ENCODE assay signal across 9 mouse cellular contexts in the genomic region with DNA sequence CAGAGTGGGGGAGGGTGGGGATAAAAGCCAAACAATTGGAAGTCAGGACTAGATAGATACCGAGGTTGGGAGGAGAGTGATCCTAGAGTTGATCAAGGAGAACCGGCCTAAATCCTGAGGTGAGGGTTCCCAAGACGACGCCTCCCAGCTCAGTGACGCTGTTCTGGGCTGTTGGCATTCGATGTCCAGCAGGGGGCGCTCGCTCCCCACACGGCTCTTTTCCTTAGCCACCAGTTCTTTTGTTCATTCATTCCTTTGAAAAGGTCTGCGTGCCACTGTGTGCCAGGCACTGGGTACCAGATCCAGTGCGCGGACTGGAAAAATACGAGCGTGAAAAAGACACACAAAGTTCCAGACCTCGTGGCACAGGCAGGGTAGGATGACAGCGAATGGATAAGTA. TPM values are rescaled to one million over a fixed set of nuclear protein-coding genes. Genes with fewer than 3 reads are reported as not detected.
DNase-seq lines count a peak whose midpoint lies in the region; ATAC-seq and TF ChIP-seq lines count a peak whose summit lies in the region.
"Had no signal": no experiment of that assay in that cellular context is flagged by ENCODE, and none has a peak within 500 bp of the region (broad histone marks: within the 10 kb centered on the region; RNA-seq: fewer than 3 reads in every experiment).

No protein-coding gene starts in this region.

- H3K27me3 ChIP-seq in intestine, postnatal 0 days (replicated peaks; ENCODE audit: control insufficient read depth, insufficient read depth, low read length): no peaks in the 10 kb centered on the region
- H3K27me3 ChIP-seq in midbrain, embryonic 11.5 days (ENCODE audit: control insufficient read depth, insufficient read depth, low read length): no peaks in the 10 kb centered on the region

- no peak overlapping the region for H3K4me3 ChIP-seq in intestine, postnatal 0 days (ENCODE audit: low read depth, low read length)
- H3K4me3 ChIP-seq in midbrain, embryonic 11.5 days (ENCODE audit: low read depth, low read length): no peak overlapping the region
- H3K4me3 ChIP-seq: megakaryocyte, embryonic 14.5 days had no signal

- DNase-seq in adipocyte (ENCODE audit: low spot score): peak; percentile 72
- peak; percentile 86 to 90 for DNase-seq in cerebellum, postnatal 25 days
- DNase-seq in frontal cortex, postnatal 36 days (ENCODE audit: low spot score in 2 of 2): peak; percentile 81 to 82
- peak; percentile 74 to 79 for DNase-seq in left cerebral cortex, postnatal 10 days (ENCODE audit: extremely low spot score in 1 of 2, low spot score in 2 of 2)
- peak; percentile 99 for DNase-seq in midbrain, embryonic 11.5 days (ENCODE audit: low spot score, missing footprints)
- DNase-seq in skeletal muscle tissue, adult 2 months (ENCODE audit: low read depth, low spot score): peak; percentile 15
- DNase-seq in urinary bladder, postnatal 4 days (ENCODE audit: low spot score in 2 of 2): peak; percentile 32 to 76

- ATAC-seq in intestine, postnatal 0 days: peak; percentile 61
- ATAC-seq in midbrain, embryonic 11.5 days (ENCODE audit: low FRiP score): peak; percentile 62

- no peak overlapping the region for H3K4me2 ChIP-seq in intestine, postnatal 0 days (replicated peaks; ENCODE audit: low read depth)
- no peak overlapping the region for H3K4me2 ChIP-seq in midbrain, embryonic 11.5 days

- 5% methylated on average over 16 of the region's 16 CpGs for WGBS in intestine, postnatal 0 days
- WGBS in midbrain, embryonic 11.5 days: 4% methylated on average over 16 of the region's 16 CpGs

- no peaks in the 10 kb centered on the region for H3K4me1 ChIP-seq in intestine, postnatal 0 days (replicated peaks; ENCODE audit: control insufficient read depth, insufficient read depth, low read length)
- H3K4me1 ChIP-seq in midbrain, embryonic 11.5 days (ENCODE audit: control insufficient read depth, insufficient read depth, low read length): no peaks in the 10 kb centered on the region

- no peaks in the 10 kb centered on the region for H3K36me3 ChIP-seq in intestine, postnatal 0 days (ENCODE audit: control insufficient read depth, insufficient read depth)
- no peaks in the 10 kb centered on the region for H3K36me3 ChIP-seq in midbrain, embryonic 11.5 days (ENCODE audit: control insufficient read depth, insufficient read depth, low read length)

- no peak overlapping the region for H3K27ac ChIP-seq in intestine, postnatal 0 days (ENCODE audit: low read depth, low read length)
- H3K27ac ChIP-seq in midbrain, embryonic 11.5 days (ENCODE audit: low read depth, low read length): no peak overlapping the region

- intact Hi-C loops in left cerebral cortex, postnatal 10 days (cut with DNase I): loop anchor here (5.0 kb wide), 1 partner anchor 41 kb away; no protein-coding TSS in a partner anchor

- no peaks in the 10 kb centered on the region for H3K9me3 ChIP-seq in intestine, postnatal 0 days (ENCODE audit: control insufficient read depth)
- H3K9me3 ChIP-seq in midbrain, embryonic 11.5 days (ENCODE audit: control insufficient read depth, low read length): no peaks in the 10 kb centered on the region

- TF ChIP-seq CTCF in intestine, postnatal 0 days (IDR thresholded peaks at IDR 0.05; ENCODE audit: low read depth): peak; percentile 98

- no peak overlapping the region for H3K9ac ChIP-seq in intestine, postnatal 0 days (ENCODE audit: low read depth, low read length)
- H3K9ac ChIP-seq in midbrain, embryonic 11.5 days (ENCODE audit: low read length): no peak overlapping the region

RNA-seq across cellular contexts. Expression of a gene that starts 17.3 kb away (rescaled TPM):
- not detected in 2 replicates for polyA plus RNA-seq in intestine, postnatal 0 days (2015; fragmentation: Nextera tagmentation; extraction: Ambion mirVana)
- not detected for total RNA-seq in left cerebral cortex, postnatal 10 days (2021)
- 4.7 and 5.6 TPM in 2 replicates for polyA plus RNA-seq in midbrain, embryonic 11.5 days (2014; fragmentation: Nextera tagmentation; extraction: Ambion mirVana)

RNA-seq across cellular contexts. Expression of a gene that starts 17.7 kb away (rescaled TPM):
- not detected in 2 replicates for polyA plus RNA-seq in intestine, postnatal 0 days (2015; fragmentation: Nextera tagmentation; extraction: Ambion mirVana)
- total RNA-seq in left cerebral cortex, postnatal 10 days (2021): not detected
- not detected in 2 replicates for polyA plus RNA-seq in midbrain, embryonic 11.5 days (2014; fragmentation: Nextera tagmentation; extraction: Ambion mirVana)

RNA-seq across cellular contexts. Expression of a gene that starts 24.7 kb away (rescaled TPM):
- polyA plus RNA-seq in intestine, postnatal 0 days (2015; fragmentation: Nextera tagmentation; extraction: Ambion mirVana): 17.9 and 22.5 TPM in 2 replicates
- 1 to 10 TPM; 2.9 to 3.5 TPM for total RNA-seq in left cerebral cortex, postnatal 10 days (2021)
- polyA plus RNA-seq in midbrain, embryonic 11.5 days (2014; fragmentation: Nextera tagmentation; extraction: Ambion mirVana): 0.89 and 0.98 TPM in 2 replicates

RNA-seq across cellular contexts. Expression of a gene that starts 35.2 kb away (rescaled TPM):
- 26.1 TPM in 2 replicates for polyA plus RNA-seq in intestine, postnatal 0 days (2015; fragmentation: Nextera tagmentation; extraction: Ambion mirVana)
- total RNA-seq in left cerebral cortex, postnatal 10 days (2021): 10 to 100 TPM; 57.1 to 61.4 TPM
- 38.9 and 42.4 TPM in 2 replicates for polyA plus RNA-seq in midbrain, embryonic 11.5 days (2014; fragmentation: Nextera tagmentation; extraction: Ambion mirVana)

RNA-seq across cellular contexts. Expression of a gene that starts 58.9 kb away (rescaled TPM):
- polyA plus RNA-seq in intestine, postnatal 0 days (2015; fragmentation: Nextera tagmentation; extraction: Ambion mirVana): 28.7 and 31.2 TPM in 2 replicates
- total RNA-seq in left cerebral cortex, postnatal 10 days (2021): 1 to 10 TPM; 1.3 to 1.6 TPM
- polyA plus RNA-seq in midbrain, embryonic 11.5 days (2014; fragmentation: Nextera tagmentation; extraction: Ambion mirVana): 4.3 and 4.7 TPM in 2 replicates

Comparison
In these comparisons a context has a peak if more than half of its experiments do, and no peak if none do; other contexts are left out.
1. DNase-seq: peak in every context shown above with its lines; median percentile 99 in midbrain, embryonic 11.5 days; 88 in cerebellum, postnatal 25 days; 82 in frontal cortex, postnatal 36 days; 76 in left cerebral cortex, postnatal 10 days; 72 in adipocyte; 54 in urinary bladder, postnatal 4 days; 15 in skeletal muscle tissue, adult 2 months.